Mouse (Mus musculus) neural tube, embryonic 15.5 days (tissue): ENCODE data around the gene Etv6. TPM values are rescaled to one million over a fixed set of nuclear protein-coding genes. Genes with fewer than 3 reads are reported as not detected.

Experiments
- ATAC-seq: fragments of 200-750 bp; cut with Nextera tagmentation; 2 replicates; pipeline ENCODE4 v1.8.0; 2017; ENCODE audit warnings: mild to moderate bottlenecking, moderate TSS enrichment, moderate library complexity; ENCODE audit not compliant: low FRiP score
- H3K27ac ChIP-seq: fragments of 300-500 bp; sonication (generic); replicated peaks from 2 replicates; pipeline ENCODE4 v1.5.1; 2015; ENCODE audit warnings: mild to moderate bottlenecking, inconsistent platforms
- H3K27me3 ChIP-seq: fragments of 300-500 bp; sonication (generic); replicated peaks from 2 replicates; pipeline ENCODE4 v1.6.1; 2015; ENCODE audit warnings: inconsistent platforms
- H3K36me3 ChIP-seq: fragments of 300-500 bp; sonication (generic); 2 replicates; pipeline ENCODE4 v1.6.1; 2015; ENCODE audit warnings: inconsistent platforms
- H3K4me1 ChIP-seq: fragments of 300-500 bp; sonication (generic); 2 replicates; pipeline ENCODE4 v1.6.1; 2015; ENCODE audit warnings: inconsistent platforms
- H3K4me2 ChIP-seq: fragments of 300-500 bp; sonication (generic); 2 replicates; pipeline ENCODE4 v1.6.1; 2015; ENCODE audit warnings: inconsistent platforms, mild to moderate bottlenecking, moderate library complexity
- H3K4me3 ChIP-seq: fragments of 300-500 bp; sonication (generic); replicated peaks from 2 replicates; pipeline ENCODE4 v1.5.1; 2015; ENCODE audit warnings: mild to moderate bottlenecking, inconsistent platforms
- H3K9ac ChIP-seq: fragments of 300-500 bp; sonication (generic); replicated peaks from 2 replicates; pipeline ENCODE4 v1.6.1; 2015; ENCODE audit warnings: mild to moderate bottlenecking, inconsistent platforms
- H3K9me3 ChIP-seq: fragments of 300-500 bp; sonication (generic); replicated peaks from 2 replicates; pipeline ENCODE4 v1.6.1; 2016; ENCODE audit warnings: inconsistent platforms
- WGBS: fragments of 180-500 bp; shearing (Covaris S2); methylation state at CpG from one replicate; pipeline ENCODE4 v1.1.7; 2015; ENCODE audit warnings: mixed read lengths; 5-methylcytosine and 5-hydroxymethylcytosine counted together
- polyA plus RNA-seq: library from polyadenylated mRNA; unstranded; fragments of >200 nt; fragmentation: Nextera tagmentation; extraction: Ambion mirVana; gene quantifications from 2 replicates; pipeline ENCODE4 v1.2.1, GENCODE M21; 2015

Etv6 gene
- polyA plus RNA-seq, 1 experiment from 2014 or later: 5.8 TPM

- Histone ChIP-seq H3K4me3 (no peak overlapping the region), H3K27me3 (no peaks in the 10 kb centered on the region), H3K9me3 (no peaks in the 10 kb centered on the region), H3K27ac (no peak overlapping the region), H3K4me2 (no peak overlapping the region), H3K4me1 (peaks cover 36% of the 10 kb centered on the region), H3K9ac (no peak overlapping the region), H3K36me3 (no peaks in the 10 kb centered on the region)
- no peak for ATAC-seq
- 90% methylated on average over 5 of the region's 5 CpGs for WGBS
These were observed 170.2 kb downstream of the Etv6 start for GRCm38 (mm10) chr6:134205726-134206125.

- no peaks in the 10 kb centered on the region for H3K27me3 ChIP-seq
- no peaks in the 10 kb centered on the region for H3K9me3 ChIP-seq
- H3K4me2 ChIP-seq: no peak overlapping the region
- WGBS: 91% methylated on average over 5 of the region's 5 CpGs
- H3K27ac ChIP-seq: no peak overlapping the region
- no peaks in the 10 kb centered on the region for H3K36me3 ChIP-seq
- H3K4me3 ChIP-seq: no peak overlapping the region
- ATAC-seq: no peak
- H3K9ac ChIP-seq: no peak overlapping the region
- H3K4me1 ChIP-seq: peaks cover 37% of the 10 kb centered on the region
These were observed 170.8 kb downstream of the Etv6 start for GRCm38 (mm10) chr6:134206251-134206650.

- ATAC-seq: peak; percentile 74
- no peaks in the 10 kb centered on the region for H3K27me3 ChIP-seq
- H3K9me3 ChIP-seq: no peaks in the 10 kb centered on the region
- H3K36me3 ChIP-seq: no peaks in the 10 kb centered on the region
- WGBS: 53% methylated on average over 19 of the region's 19 CpGs
- no peak overlapping the region for H3K4me3 ChIP-seq
- peak overlapping the region; percentile 72 for H3K27ac ChIP-seq
- H3K4me1 ChIP-seq: peaks cover 37% of the 10 kb centered on the region
- no peak overlapping the region for H3K9ac ChIP-seq
- peak overlapping the region; percentile 31 for H3K4me2 ChIP-seq
These were observed 172.1 kb downstream of the Etv6 start for GRCm38 (mm10) chr6:134207391-134208179.

- Histone ChIP-seq H3K9ac (no peak overlapping the region), H3K27ac (peak overlapping the region; percentile 72), H3K27me3 (no peaks in the 10 kb centered on the region), H3K4me3 (no peak overlapping the region), H3K4me2 (peak overlapping the region; percentile 31), H3K9me3 (no peaks in the 10 kb centered on the region), H3K36me3 (no peaks in the 10 kb centered on the region), H3K4me1 (peaks cover 37% of the 10 kb centered on the region)
- 33% methylated on average over 14 of the region's 14 CpGs for WGBS
- ATAC-seq: peak; percentile 42
These were observed 172.9 kb downstream of the Etv6 start for GRCm38 (mm10) chr6:134208180-134208952.

- Histone ChIP-seq H3K4me3 (no peak overlapping the region), H3K27ac (no peak overlapping the region)
- no peak for ATAC-seq
These were observed 175.4 kb downstream of the Etv6 start for GRCm38 (mm10) chr6:134210675-134211457.

GRCm38 (mm10) chr6:134211458-134211776, 175.9 kb downstream of the Etv6 start:
- Histone ChIP-seq H3K4me3 (no peak overlapping the region), H3K36me3 (no peaks in the 10 kb centered on the region), H3K27ac (no peak overlapping the region), H3K4me1 (peaks cover 35% of the 10 kb centered on the region), H3K4me2 (no peak overlapping the region), H3K27me3 (no peaks in the 10 kb centered on the region), H3K9me3 (no peaks in the 10 kb centered on the region), H3K9ac (no peak overlapping the region)
- ATAC-seq: no peak
- WGBS: 67% methylated on average over 9 of the region's 9 CpGs

More at GRCm38 (mm10) chr6:134210675-134211457, 175.4 kb downstream of the Etv6 start:
- no peaks in the 10 kb centered on the region for H3K36me3 ChIP-seq
- 70% methylated on average over 13 of the region's 13 CpGs for WGBS
- no peaks in the 10 kb centered on the region for H3K9me3 ChIP-seq
- H3K4me1 ChIP-seq: peaks cover 37% of the 10 kb centered on the region
- no peaks in the 10 kb centered on the region for H3K27me3 ChIP-seq
- no peak overlapping the region for H3K4me2 ChIP-seq
- H3K9ac ChIP-seq: no peak overlapping the region

GRCm38 (mm10) chr6:134217747-134218146, 182.2 kb downstream of the Etv6 start:
- WGBS: 98% methylated on average over 6 of the region's 6 CpGs
- Histone ChIP-seq H3K9ac (no peak overlapping the region), H3K27me3 (no peaks in the 10 kb centered on the region), H3K4me1 (peaks cover 29% of the 10 kb centered on the region), H3K4me3 (no peak overlapping the region), H3K9me3 (no peaks in the 10 kb centered on the region), H3K27ac (no peak overlapping the region), H3K4me2 (no peak overlapping the region), H3K36me3 (no peaks in the 10 kb centered on the region)
- no peak for ATAC-seq

GRCm38 (mm10) chr6:134218441-134218840, 182.9 kb downstream of the Etv6 start:
- H3K9me3 ChIP-seq: no peaks in the 10 kb centered on the region
- H3K36me3 ChIP-seq: no peaks in the 10 kb centered on the region
- no peak overlapping the region for H3K9ac ChIP-seq
- H3K27me3 ChIP-seq: no peaks in the 10 kb centered on the region
- no peak overlapping the region for H3K27ac ChIP-seq
- H3K4me1 ChIP-seq: peaks cover 32% of the 10 kb centered on the region
- WGBS: 87% methylated on average over 3 of the region's 3 CpGs
- no peak overlapping the region for H3K4me3 ChIP-seq
- no peak overlapping the region for H3K4me2 ChIP-seq
- no peak for ATAC-seq

GRCm38 (mm10) chr6:134219358-134219757, 183.9 kb downstream of the Etv6 start:
- ATAC-seq: peak; percentile 78; the same call in 1 of the 2 replicates
- H3K4me2 ChIP-seq: no peak overlapping the region
- no peaks in the 10 kb centered on the region for H3K9me3 ChIP-seq
- no peaks in the 10 kb centered on the region for H3K27me3 ChIP-seq
- H3K4me3 ChIP-seq: no peak overlapping the region
- no peak overlapping the region for H3K9ac ChIP-seq
- 33% methylated on average over 6 of the region's 6 CpGs for WGBS
- peaks cover 32% of the 10 kb centered on the region for H3K4me1 ChIP-seq
- 0 out of 2 replicates have a peak overlapping the region, but pooled peaks have one; percentile 37 for H3K27ac ChIP-seq
- no peaks in the 10 kb centered on the region for H3K36me3 ChIP-seq

- H3K9me3 ChIP-seq: no peaks in the 10 kb centered on the region
- no peaks in the 10 kb centered on the region for H3K36me3 ChIP-seq
- no peak overlapping the region for H3K9ac ChIP-seq
- H3K4me1 ChIP-seq: peaks cover 32% of the 10 kb centered on the region
- no peak overlapping the region for H3K4me2 ChIP-seq
- H3K27me3 ChIP-seq: no peaks in the 10 kb centered on the region
- ATAC-seq: peak; percentile 25; the same call in 1 of the 2 replicates
- 67% methylated on average over 13 of the region's 13 CpGs for whole genome bisulfite sequencing
- no peak overlapping the region for H3K27ac ChIP-seq
- no peak overlapping the region for H3K4me3 ChIP-seq
These were observed 184.8 kb downstream of the Etv6 start for GRCm38 (mm10) chr6:134220209-134220777.

- Histone ChIP-seq H3K4me2 (no peak overlapping the region), H3K4me3 (no peak overlapping the region), H3K27ac (no peak overlapping the region), H3K27me3 (no peaks in the 10 kb centered on the region), H3K9me3 (no peaks in the 10 kb centered on the region), H3K36me3 (no peaks in the 10 kb centered on the region), H3K4me1 (peaks cover 32% of the 10 kb centered on the region), H3K9ac (no peak overlapping the region)
- WGBS: 43% methylated on average over 8 of the region's 8 CpGs
- no peak for ATAC-seq
These were observed 186.9 kb downstream of the Etv6 start for GRCm38 (mm10) chr6:134222248-134222929.
